Mouse (Mus musculus): Measurements from ENCODE around the gene Tspyl4.
"Not testable (repeated sequence)": the region's sequence is repeated elsewhere in the genome, so short reads cannot be mapped to it uniquely, and the experiment has no call there.

The Tspyl4 gene

DNA sequence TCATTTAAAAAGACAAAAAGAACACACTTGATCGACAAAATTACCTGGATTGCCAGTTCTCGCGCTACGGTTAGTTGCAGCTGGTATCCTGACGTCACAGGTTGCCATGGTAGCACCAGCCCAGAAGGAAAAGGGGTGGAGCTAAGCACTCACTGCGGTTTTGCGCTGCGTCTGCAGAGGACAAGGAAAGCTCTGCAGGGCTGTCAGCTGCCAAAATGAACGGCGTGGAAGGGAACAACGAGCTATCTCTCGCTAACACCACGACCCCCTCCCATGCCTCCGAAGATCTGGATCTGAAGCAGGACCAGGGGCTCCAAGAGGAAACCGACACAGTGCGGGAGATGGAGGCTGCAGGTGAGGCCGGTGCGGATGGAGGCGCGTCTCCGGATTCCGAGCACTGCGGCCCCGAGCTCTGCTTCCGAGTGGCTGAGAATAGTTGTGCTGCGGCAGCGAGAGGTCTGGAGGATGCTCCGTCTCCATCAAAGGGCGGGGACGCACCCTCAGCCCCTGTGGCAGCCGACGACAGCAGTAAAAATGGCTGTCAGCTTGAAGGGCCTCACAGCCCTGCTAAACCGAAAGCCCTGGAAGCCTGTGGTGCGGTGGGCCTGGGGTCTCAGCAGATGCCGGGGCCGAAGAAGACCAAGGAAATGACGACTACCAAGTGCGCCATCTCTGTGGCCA lies at the start of gene Tspyl4:
Tspyl4 (plus strand) TSS at position 144 of the 681 bp plus-strand sequence.
- DNase-seq: peak; percentile 96

DNA sequence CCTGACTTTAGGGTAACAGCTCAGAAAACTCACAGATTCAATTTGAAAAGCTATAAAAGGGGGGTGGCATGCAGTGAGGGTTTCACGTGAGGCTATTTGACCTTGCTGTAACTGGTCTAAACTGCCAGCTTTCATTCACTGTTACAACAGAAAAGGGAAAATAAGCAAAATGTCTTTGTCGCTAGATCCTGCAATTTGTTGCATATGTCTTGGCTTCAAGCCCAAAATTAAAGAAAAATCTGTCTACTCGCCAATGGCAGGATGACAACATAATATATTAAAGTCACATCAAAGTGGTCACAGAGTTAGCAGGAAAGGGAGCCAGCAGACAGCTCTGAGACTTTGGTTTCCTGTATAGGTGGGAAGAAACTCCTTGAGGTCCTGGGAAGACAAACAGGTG lies 49.5 kb upstream of the Tspyl4 start:
- DNase-seq: no peak

DNA sequence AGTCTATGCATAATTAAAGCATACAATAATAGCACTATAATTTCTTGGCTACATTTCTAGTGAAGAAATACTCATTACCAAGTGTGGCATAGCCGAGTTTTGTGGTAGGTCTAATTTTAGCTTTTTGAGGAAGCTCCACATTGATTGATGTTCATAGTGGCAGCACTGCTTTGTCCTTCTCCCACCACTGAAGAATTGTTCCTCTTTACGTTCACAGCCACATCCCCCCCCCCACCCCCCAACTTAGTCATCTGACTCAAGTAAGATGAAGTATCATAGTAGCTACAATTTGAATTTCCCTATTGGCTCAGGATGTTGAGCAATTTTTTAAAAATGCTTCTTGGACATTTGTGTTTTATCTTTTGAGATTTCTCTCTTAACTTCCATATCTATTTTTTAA lies 47.6 kb upstream of the Tspyl4 start:
- no peak for DNase-seq

DNA sequence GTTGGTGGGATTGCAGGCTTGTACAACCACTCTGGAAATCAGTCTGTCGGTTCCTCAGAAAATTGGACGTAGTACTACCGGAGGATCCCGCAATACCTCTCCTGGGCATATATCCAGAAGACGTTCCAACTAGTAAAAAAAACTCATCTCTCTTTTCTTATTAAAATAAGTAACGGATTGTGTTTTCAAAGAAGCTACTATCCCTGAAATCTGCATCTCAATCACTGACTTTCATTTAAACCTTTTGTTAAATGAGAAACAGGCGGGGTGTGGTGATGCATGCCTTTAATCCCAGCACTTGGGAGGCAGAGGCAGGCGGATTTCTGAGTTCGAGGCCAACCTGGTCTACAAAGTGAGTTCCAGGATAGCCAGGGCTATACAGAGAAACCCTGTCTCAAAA lies 44.4 kb upstream of the Tspyl4 start:
- not testable (repeated sequence) for DNase-seq

DNA sequence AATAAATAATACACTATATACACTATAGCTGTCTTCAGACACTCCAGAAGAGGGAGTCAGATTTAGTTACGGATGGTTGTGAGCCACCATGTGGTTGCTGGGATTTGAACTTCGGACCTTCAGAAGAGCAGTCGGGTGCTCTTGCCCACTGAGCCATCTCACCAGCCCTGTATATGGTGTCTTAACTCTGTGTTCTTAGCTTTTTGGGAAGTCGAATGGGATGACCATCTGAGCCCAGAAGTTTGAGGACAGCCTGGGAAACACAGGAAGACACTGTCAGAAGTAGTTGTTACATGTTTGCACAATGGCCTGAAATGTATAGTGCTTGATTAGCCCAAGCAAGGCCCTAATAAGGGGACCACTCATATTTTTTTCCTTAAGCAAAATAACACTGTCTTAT lies 32.1 kb upstream of the Tspyl4 start:
- no peak for DNase-seq

DNA sequence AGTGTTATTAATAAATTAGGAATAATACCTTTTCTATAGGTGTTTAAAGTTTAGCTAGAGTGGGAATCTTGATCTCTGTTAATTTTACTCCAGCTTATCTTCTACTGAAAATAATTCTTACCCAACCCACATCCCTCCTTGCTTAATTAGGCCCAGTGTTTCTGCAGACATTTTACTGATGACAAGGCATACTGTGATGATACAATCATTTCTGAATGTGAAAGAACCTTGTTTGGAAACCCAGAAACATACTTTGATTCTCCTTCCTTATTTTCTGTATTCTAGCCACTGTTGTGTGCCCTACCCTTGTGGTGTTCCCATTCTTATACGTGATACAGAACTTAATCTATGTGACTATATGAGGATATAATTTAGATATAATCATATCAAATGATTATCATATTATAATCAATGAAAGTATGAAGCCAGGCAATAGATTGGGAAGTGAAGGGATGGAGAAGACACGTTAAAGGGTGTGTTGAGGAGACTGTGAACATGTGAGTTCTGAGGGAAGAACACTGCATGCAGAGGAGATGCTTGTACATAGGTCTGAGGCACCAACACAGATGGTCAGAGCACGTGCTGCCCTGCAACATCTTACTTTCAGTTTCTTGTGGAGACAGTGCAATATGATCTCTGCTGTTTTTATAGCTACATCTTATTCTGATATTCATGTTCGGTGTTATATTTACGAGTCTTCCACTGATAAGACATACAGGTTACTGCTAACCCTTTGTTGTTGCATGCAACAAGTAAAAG lies 29.8 kb upstream of the Tspyl4 start:
- no peak for DNase-seq

DNA sequence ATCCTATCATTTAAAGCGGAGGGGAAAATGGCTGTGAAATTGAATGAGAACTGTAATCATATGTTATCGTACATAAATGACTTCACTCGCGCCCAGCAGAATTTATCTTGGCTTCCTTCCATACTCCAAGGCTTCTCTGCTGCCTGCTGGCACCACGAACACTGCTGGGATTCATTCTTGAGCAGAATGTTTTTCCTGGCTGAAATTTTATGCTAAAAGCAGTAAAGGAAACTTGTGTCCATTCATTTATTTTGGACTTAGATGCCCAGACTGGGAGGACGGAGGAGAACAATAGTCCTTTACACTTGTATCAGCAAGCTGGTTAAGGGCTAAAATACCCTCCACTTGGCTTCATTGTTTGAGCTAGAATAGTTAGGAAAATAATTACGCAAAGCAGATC lies 25.6 kb upstream of the Tspyl4 start:
- DNase-seq: peak; percentile 35

DNA sequence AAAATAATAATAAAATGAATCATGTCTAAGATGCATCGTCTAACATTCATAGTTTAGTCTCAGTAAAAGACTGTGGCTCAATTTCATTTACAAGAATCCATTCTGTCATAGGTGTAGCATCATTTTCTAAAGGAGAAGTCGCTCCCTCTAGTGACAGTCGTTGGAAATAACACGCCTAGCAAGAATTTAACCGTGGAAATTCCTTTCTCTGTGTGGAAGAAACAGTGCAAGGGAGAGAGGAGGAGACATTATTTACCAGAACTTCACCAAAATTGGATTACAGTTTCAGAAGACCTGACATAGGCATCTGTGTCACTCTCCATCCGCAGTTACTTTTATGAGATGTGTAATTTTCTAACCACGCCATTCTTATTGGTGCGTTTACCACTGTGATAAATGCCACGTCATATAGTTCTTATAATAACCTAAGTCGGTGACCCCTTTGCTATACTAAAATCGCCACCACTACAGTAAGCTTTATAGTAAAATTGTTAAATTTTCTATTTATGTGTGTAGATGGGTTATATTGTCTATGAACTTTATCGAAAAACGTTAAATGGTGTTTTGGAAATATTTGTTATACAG lies 16.6 kb upstream of the Tspyl4 start:
- peak; percentile 68 for DNase-seq

DNA sequence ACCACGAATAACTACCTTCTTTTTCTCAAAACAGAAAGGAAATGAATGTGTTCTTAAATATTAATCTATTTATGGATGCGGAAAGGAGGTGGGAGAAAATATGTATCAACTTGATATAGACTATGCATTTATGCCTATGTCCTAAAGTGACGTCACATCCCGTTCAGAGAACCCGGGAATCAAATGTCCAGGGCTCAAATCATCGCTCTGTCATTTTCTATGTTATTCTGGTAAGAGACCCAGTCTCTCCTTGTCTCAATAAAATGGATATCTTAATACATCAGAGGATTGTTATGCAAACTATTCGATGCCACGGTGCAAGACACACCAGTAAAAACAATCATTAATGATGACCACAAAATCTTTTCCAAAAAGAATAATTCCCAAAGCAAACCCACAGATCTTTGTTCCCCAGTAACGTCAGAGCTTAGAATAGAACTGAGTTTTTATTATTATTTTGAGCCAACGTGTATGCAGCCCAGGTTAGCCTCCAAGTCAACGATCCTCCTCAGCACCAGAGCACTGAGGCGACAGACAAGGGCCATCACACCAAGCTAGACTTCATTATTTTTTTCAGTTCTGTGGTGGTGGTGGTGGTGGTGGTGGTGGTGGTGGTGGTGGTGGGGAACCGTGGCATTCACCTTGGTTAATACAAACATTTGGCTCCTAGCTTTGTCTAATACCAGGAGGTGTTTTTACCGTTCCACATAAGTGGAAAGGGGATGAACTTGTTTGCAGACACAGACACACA lies 15.9 kb upstream of the Tspyl4 start:
- no peak for DNase-seq

DNA sequence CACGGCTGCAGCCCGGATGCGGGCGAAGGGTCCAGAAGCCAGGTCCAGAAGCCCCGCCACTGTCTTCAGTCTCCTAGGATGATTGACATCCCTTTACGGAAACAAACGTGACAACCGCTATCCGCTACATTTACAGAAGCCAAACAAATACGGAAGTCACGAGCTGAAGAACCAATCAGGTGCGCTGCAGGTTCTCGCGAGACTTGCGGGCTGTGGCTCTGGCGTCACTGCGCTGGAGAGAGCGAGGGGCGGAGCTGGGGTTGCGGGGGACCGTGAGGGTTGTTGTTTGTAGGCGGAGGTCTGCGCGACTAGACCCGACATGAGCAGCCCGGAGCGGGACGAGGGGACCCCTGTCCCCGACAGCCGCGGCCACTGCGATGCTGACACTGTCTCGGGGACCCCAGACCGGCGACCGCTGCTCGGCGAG lies 15.3 kb upstream of the Tspyl4 start, which contains the start of gene Tspyl1:
Tspyl1 (plus strand) TSS at position 229 of the 427 bp plus-strand sequence.
- DNase-seq: peak; percentile 98

DNA sequence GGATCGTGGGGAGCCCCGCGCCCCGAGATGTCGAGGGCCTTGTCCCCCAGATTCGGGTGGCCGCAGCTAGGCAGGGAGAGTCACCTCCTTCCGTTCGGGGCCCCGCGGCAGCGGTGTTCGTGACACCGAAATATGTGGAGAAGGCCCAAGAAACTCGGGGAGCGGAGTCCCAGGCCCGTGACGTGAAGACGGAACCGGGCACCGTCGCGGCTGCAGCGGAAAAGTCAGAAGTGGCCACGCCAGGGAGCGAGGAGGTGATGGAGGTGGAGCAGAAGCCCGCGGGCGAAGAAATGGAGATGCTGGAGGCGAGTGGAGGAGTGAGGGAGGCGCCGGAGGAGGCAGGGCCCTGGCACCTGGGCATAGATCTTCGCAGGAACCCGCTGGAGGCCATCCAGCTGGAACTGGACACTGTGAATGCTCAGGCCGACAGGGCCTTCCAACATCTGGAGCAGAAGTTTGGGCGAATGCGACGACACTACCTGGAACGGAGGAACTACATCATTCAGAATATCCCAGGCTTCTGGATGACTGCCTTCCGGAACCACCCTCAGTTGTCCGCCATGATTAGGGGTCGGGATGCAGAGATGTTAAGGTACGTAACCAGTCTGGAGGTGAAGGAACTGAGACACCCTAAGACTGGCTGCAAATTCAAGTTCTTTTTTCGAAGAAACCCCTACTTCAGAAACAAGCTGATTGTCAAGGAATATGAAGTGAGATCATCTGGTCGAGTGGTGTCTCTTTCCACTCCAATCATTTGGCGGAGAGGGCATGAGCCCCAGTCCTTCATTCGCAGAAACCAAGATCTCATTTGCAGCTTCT lies 14.6 kb upstream of the Tspyl4 start:
- no peak for DNase-seq

DNA sequence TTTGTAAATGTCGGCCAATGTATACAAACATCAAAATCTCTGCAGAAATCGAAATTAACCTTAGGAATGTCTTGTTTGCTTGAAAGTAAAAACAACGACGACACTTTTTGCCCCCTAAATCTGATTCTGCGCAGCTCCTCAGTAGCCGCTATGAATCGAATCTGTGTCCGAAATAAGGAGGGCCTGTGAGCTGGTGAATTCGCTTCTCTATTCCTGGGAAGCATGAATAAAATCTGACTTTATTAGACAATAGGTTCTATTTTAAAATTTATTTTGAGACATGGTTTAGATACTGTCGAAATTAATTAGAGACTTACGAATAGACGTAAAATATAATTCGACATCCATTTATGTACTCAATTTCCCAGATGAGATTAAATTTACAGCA lies 337 bp upstream of the Tspyl4 start:
- no peak for DNase-seq

DNA sequence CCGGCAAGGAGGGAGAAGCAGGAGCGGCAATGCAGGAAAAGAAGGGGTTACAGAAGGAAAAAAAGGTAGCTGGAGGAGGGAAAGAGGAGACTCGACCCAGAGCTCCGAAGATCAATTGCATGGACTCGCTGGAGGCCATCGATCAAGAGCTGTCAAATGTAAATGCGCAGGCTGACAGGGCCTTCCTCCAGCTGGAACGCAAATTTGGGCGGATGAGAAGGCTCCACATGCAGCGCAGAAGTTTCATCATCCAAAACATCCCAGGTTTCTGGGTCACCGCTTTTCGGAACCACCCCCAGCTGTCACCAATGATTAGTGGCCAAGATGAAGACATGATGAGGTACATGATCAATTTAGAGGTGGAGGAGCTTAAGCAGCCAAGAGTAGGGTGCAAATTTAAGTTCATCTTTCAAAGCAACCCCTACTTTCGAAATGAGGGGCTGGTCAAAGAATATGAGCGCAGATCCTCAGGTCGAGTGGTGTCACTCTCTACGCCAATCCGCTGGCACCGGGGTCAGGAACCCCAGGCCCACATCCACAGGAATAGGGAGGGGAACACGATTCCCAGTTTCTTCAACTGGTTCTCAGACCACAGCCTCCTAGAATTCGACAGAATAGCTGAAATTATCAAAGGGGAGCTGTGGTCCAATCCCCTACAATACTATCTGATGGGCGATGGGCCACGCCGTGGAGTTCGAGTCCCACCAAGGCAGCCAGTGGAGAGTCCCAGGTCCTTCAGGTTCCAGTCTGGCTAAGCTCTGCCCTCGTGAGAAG lies 925 bp downstream of the Tspyl4 start:
- no peak for DNase-seq

DNA sequence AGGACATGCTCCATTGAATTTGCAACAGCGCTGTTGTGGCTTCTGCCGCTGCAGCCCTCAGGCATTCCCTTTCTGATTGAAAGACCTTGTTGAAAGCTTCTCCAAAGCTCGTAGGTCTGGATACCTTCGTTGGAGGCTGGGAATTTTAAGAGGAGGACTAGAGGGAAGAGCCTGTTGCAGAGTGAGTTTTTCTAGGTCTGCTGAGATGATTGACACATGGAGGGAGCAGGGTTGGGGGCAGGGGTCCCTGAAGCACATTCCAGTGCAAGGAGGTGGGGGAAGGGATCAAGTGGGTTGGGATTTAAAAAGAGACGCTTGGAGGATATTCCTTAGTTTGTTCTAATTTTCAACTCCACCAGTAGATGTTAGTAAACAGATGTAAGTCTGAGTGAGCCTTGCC lies 3.1 kb downstream of the Tspyl4 start:
- DNase-seq: no peak

DNA sequence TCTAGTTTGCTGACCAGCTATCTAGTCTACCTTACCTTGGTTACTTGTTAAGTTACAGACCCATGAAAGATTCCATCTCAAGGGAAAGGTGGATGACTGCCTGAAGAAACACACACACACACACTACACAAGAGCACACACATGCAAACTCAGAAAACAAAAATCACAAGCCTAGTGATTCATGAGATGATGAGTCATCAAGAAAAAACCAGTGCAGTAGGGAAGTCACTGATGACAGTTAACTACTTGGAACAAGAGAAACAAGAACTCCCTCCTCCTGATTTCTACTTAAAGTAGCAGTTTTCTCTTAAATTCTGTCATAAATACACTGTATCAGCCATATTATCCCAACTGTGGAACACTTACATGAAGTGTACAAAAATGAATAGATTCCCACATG lies 9.8 kb downstream of the Tspyl4 start:
- no peak for DNase-seq

DNA sequence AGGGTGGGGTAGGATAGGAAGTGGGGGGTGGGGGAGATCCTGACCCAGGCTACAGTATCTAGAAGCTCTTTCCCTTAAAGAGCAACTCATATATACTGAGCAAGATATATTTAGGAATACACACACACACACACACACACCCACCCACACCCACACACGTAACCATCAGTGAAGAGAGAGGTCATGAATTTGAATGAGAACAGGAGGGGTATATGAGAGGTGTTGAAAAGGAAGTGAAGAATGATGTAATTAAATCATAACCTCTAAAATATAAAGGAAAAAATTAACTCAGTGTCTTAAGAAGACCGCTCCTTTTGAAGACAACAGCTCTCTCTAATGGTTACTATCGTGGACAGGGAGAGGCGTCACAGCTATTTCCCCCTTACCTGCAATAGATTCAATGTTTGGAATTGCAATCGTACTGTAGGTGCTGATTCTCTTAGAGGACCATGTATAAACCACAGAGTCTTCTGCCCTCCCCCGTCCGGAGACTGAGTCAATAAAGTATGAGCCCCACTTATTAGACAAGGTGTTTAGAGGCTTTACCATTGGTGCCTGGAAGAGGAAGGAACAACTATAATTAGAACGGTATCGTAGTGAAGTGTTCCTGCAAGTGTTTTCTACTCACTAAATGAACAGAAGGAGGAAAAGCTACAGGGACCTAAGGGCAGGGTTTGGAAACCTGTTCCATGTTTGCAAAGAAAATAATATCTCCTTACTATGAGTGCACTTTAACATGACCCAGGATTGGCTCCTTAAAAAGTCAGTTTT lies 12.9 kb downstream of the Tspyl4 start:
- no peak for DNase-seq

DNA sequence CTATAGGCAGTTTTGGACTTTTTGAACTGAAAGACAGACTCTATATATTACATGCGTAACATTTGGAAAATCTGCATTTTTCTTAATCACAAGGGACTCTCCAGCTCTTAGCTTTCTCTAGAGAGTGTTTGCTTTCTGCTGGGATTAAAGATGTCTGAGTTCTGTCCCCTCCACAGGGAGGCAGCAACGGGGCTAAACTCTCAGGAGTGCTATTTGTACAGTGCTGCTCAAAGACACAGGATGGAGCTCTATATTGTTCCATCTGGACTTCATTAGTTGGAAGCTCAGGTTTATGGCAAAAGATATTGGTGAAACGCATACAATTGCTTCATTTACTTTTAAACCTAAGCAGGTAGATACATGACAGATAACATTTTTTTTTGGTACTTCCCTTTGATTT lies 15.3 kb downstream of the Tspyl4 start:
- DNase-seq: no peak

DNA sequence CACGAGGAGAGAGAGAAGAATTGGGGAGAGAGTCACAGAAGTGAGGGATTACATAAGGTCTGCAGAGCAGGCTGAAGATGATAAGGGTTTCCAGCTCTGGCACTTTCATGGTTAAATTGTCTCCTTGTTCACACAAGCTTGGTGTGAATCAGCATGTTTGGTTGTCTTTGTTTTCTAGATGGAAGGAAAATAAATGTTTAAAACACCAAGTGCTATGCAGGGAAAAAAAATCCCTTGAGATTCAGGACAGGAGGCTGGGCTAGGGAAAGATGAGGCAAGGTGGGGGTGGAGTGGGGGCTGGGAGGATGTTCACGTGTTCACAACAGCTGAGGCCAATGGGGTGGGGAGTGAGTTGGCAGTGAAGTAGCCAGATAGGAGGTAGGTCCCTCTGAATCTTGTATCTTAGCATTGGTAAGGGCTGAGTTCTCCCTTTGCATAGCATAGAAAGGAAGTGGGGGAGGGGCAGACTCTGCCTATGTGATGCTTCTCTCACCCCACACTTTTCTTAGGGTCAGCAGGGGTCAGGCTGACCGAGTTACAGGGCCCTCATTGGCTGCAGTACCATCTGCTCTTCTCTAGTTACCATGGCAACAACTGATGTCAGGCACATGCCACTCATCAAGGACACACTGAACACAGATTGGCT lies 19.5 kb downstream of the Tspyl4 start:
- peak; percentile 79 for DNase-seq

DNA sequence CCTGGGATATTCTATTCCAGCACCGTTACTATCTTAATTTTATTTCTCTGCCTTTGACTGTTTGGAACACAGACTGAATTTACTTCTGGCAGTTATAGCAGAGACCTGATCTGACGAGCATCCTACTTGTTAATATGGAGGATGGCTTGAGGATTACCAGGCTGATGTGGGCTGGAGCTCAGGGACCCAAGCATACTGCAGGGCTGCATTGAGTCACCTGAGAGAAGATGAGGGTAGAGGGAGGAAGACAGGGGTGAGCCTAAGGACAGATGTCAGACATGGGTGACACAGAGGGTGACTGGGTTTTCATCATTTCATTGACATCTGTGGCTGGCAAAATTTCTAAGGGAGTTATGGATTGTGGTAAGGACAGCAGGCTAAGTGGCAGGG lies 20.0 kb downstream of the Tspyl4 start:
- no peak for DNase-seq

DNA sequence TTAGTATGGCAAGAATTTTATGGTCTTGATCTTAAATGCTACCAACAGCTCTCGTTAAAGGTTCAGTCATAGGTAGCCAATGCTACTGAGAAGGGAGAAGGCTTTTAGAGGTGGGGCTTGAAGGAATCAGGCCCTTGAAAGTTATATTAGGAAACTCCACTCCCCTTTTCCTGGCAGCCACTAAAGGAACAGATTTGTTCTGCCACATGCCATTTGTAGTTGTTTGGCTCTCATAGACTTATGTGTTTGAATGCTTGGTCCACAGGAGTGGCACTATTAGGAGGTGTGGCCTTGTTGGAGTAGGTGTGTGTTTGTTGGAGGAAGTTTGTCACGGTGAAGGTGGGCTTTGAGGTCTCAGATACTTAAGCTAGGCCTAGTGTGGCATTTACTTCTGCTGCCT lies 23.6 kb downstream of the Tspyl4 start:
- DNase-seq: no peak

Data from right cerebral cortex, adult 18-20 months (tissue).